Mouse (Mus musculus): ENCODE measurements around the gene Gm867.

Gene Gm867

GRCm38 (mm10) chr10:75898039-75898564 is 42.4 kb downstream of the Gm867 start:
- no peak for DNase-seq (ENCODE audit: low read depth in 1 of 2, low spot score in 2 of 2)

- peak in 1 of 2 experiments; percentile 29 for DNase-seq (ENCODE audit: low read depth in 1 of 2, low spot score in 2 of 2)
Measured at GRCm38 (mm10) chr10:75897373-75897772, 43.1 kb downstream of the Gm867 start.

GRCm38 (mm10) chr10:75896208-75896607 is 44.3 kb downstream of the Gm867 start:
- DNase-seq (ENCODE audit: low read depth in 1 of 2, low spot score in 2 of 2), result no peak

GRCm38 (mm10) chr10:75895730-75896129 is 44.7 kb downstream of the Gm867 start:
- DNase-seq (ENCODE audit: low read depth in 1 of 2, low spot score in 2 of 2), result no peak

- no peak for DNase-seq (ENCODE audit: low read depth in 1 of 2, low spot score in 2 of 2)
Measured at GRCm38 (mm10) chr10:75894601-75895000, 45.9 kb downstream of the Gm867 start.

- peak; percentile 86 to 89 for DNase-seq (ENCODE audit: low read depth in 1 of 2, low spot score in 2 of 2)
Measured at GRCm38 (mm10) chr10:75893089-75893750, 47.3 kb downstream of the Gm867 start, which contains the start of gene Derl3. Gene Derl3, plus strand, starts transcription at chr10:75893413.

GRCm38 (mm10) chr10:75889406-75890153 is 50.9 kb downstream of the Gm867 start:
- no peak for DNase-seq (ENCODE audit: low read depth in 1 of 2, low spot score in 2 of 2)
